Mouse (Mus musculus) megakaryocyte, embryonic 14.5 days (primary cell): ENCODE results near the gene Prmt6.

Experiments
- FLI1 ChIP-seq: IDR thresholded peaks from 2 replicates; pipeline ENCODE4 v1.6.1; 2012; ENCODE audit warnings: low read length, inconsistent platforms, mixed read lengths
- GATA1 ChIP-seq: IDR thresholded peaks from 3 replicates; pipeline ENCODE4 v1.6.1; 2012; ENCODE audit warnings: mixed read lengths, low read length, inconsistent platforms, borderline replicate concordance

GRCm38 (mm10) chr3:110236819-110237463 is 13.9 kb downstream of the Prmt6 start:
- TF ChIP-seq GATA1 (no peak), FLI1 (no peak)
